Mouse (Mus musculus): ENCODE measurements around the gene Gm10130.
"Not testable (repeated sequence)": the region's sequence is repeated elsewhere in the genome, so short reads cannot be mapped to it uniquely, and the experiment has no call there.

- not testable (repeated sequence) for TF ChIP-seq CTCF (IDR thresholded peaks at IDR 0.05; ENCODE audit: low read depth); EP300 (optimal IDR thresholded peaks at IDR 0.05)
Measured at GRCm38 (mm10) chr2:150362113-150362877, 38.8 kb downstream of the Gm10130 start, which contains the start of gene 3300002I08Rik.
